Mouse (Mus musculus): ENCODE data around the gene Slfn2.
"Not testable (repeated sequence)": the region's sequence is repeated elsewhere in the genome, so short reads cannot be mapped to it uniquely, and the experiment has no call there.

Gene Slfn2

DNA sequence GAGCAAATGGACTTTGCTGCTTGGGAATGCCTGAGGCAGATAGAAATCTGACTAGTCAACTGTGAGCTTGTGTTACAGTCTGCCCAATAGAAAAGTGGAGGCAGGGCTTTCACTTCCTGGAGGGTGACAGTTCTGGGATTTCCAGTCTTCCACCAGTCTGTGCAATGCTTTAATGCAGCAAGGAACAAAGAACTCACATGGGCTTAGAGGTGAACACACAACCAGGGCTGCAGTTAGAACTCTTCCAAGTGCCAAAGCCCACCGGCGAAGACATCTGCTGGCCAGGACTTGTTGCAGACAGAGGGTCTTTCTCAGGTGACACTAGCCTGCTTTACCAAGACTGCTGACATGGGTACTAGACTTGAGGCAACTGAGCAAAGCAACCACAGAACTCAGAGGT, at the start of gene Slfn2:
Slfn2 (plus strand) TSS at position 167 of the 400 bp plus-strand sequence.
- in situ Hi-C loops (cut with MboI, MseI), result loop anchor here (5.0 kb wide), 2 partner anchors 38 to 52 kb away; partner anchors contain the start of gene Slfn1

- in situ Hi-C loops (cut with MboI, MseI), result no loop called here
These were observed 48.8 kb upstream of the Slfn2 start for GRCm38 (mm10) chr11:83016093-83016492.

GRCm38 (mm10) chr11:83019561-83020519, 45.1 kb upstream of the Slfn2 start:
- in situ Hi-C loops (cut with MboI, MseI), result not testable (repeated sequence)

DNA sequence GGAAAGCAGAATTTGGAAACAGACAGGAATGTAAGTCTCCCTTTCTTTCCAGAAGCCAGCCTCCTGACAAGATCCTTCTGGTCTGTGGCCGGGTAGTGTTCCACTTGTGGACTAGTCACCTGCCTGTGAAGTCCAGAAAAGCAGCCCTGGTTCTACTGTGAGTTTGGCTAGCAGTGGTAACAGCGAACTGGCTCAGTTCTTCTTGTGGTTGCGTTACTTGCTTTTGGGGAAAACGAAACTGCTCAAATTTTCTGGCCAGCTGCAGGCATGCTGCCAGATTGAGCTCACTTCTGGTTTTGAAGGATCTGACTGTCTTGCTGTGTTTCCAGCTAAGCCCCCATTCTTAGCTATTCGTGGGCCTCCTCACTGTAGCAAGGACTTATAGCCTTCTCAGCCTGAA, 44.3 kb upstream of the Slfn2 start, which contains the start of gene Slfn8:
Slfn8 (minus strand) TSS at position 190 of the 400 bp plus-strand sequence.
- in situ Hi-C loops (cut with MboI, MseI), result no loop called here

DNA sequence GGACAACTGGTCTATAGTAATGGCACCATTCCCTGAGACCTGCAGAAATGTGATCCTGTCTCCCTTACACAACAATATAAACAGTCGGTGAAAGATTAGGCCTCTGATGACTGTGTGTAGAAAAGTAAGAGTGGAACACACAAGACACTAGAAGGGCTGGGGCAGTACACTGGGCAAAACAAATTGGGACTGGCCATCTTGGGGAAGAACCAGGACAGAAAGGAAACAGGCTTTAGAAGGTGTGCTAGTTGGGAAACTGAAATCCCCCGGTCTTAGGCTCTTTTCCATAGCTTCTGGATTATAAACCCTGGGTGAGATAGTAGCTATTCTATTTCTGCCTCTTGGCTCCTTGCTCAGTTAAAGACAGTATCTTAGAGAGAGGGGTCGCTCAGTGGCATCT, 26.2 kb upstream of the Slfn2 start:
- in situ Hi-C loops (cut with MboI, MseI), result not testable (repeated sequence)

DNA sequence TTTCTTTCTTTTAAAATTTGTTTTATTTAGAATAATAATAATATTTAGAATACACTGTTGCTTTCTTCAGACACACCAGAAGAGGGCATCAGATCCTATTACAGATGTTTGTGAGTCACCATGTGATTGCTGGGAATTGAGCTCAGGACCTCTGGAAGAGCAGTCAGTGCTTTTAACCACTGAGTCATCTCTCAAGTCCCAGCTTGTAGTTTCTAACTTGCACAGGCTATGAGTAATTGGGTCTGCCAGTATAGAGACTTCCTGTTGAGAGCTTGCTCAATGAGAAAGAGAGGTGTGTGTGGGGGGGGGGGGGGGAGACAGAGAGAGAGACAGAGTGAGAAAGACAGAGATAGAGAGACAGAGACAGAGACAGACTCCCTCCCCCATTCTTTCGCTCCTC, 25.8 kb upstream of the Slfn2 start:
- in situ Hi-C loops (cut with MboI, MseI), result no loop called here

GRCm38 (mm10) chr11:83039796-83040195, 25.1 kb upstream of the Slfn2 start:
- in situ Hi-C loops (cut with MboI, MseI), result no loop called here

DNA sequence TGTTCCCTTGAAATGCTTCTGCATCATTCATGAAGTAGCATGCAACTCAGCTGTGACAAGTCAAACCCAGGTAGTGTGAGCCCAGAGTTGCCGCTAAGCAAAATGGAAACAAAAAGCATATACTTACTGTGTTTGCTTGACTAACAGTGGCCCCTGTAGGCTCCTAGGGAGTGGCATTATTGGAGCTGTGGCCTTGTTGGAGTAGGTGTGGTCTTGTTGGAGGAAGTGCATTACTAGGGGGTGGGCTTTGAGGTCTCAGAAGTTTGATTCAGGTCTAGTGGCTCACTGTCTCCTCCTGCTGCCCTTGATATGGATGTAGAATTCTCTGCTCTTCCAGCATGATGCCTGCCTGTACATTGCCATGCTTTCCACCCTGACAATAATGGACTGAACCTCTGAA, 24.6 kb upstream of the Slfn2 start:
- in situ Hi-C loops (cut with MboI, MseI), result no loop called here

- in situ Hi-C loops (cut with MboI, MseI), result no loop called here
These were observed 23.9 kb upstream of the Slfn2 start for GRCm38 (mm10) chr11:83041000-83041399.

GRCm38 (mm10) chr11:83043891-83044290, 21.0 kb upstream of the Slfn2 start:
- in situ Hi-C loops (cut with MboI, MseI), result no loop called here

DNA sequence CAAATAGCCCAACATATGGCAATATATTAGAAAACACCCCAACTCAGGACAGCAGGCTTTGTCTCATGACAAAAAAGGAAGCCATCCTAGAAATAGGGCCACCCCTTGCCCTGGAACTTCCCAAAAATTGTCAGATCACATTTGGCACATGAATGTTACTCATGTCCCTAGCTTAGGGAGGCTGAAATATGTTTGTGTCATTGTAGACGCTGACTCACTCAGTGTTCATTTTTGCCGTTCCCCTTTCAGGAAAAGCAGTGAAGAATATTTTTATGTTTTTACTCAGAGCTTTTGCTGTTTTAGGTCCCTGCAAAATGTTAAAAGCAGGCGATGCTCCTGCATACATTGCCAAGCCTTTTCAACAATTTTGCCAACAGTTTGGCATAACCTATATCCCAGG, 19.3 kb upstream of the Slfn2 start:
- in situ Hi-C loops (cut with MboI, MseI), result no loop called here

- in situ Hi-C loops (cut with MboI, MseI), result no loop called here
These were observed 7.0 kb upstream of the Slfn2 start for GRCm38 (mm10) chr11:83057863-83058262.

GRCm38 (mm10) chr11:83060412-83061020, 4.4 kb upstream of the Slfn2 start:
- in situ Hi-C loops (cut with MboI, MseI), result no loop called here

DNA sequence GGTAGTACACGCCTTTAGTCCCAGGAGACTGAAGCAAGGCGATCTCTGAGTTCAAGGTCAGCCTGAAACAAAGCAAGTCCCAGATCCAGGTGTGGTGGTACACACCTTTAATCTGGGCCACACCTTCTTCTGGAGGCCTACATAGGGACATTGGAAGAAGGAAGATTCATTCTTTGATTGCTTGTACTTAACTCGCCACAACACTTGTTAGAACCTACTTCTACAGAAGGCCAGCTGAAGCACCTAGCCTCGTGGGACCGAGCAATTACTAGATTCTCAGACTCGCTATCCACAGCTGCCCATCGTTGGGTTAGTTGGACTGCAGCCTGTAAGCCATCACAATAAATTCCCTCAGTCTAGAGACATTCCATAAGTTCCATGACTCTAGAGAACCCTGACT, 3.1 kb upstream of the Slfn2 start:
- in situ Hi-C loops (cut with MboI, MseI), result no loop called here

DNA sequence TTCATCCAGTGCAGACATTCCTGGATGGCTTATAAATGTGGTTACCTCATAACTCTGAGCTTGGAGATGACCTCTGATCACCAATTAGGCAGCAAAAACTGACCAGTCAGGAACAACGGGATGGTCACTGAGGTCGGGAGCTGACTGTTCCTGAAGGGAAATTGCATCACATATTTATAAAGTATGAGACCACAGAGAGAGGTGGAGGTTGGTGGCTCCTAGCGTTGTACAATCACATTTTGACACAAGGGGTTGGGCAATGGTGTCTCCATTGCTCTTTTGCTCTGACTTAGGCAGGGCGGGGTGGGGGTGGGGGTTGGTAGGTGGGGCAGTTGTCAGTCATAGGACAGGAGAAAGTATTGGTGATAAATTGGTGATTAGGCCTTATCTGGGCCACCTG, 1.8 kb upstream of the Slfn2 start:
- in situ Hi-C loops (cut with MboI, MseI), result no loop called here

DNA sequence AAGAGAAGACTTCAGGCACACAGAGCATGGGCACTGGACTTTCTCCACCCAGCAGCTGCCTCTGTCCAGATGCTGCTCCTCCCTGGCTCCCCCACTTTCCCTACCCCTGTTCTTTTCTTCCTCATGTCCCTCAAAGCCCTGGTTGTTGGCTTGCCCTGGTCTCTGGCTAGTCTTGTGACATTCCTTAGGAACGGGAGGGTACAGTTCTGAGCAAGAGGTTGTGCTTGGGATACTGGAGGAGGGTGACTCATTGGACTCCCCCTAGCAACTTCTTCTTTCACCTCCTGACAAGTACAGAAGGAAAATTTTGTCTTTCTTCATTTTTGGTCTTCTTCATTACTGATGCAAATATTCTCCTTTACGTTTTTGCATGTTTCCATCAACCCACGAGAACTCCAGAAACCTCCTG, 967 bp upstream of the Slfn2 start:
- in situ Hi-C loops (cut with MboI, MseI), result no loop called here

- in situ Hi-C loops (cut with MboI, MseI), result loop anchor here (5.0 kb wide), 2 partner anchors 38 to 52 kb away; partner anchors contain the start of gene Slfn1
These were observed 781 bp downstream of the Slfn2 start for GRCm38 (mm10) chr11:83065441-83066344.

DNA sequence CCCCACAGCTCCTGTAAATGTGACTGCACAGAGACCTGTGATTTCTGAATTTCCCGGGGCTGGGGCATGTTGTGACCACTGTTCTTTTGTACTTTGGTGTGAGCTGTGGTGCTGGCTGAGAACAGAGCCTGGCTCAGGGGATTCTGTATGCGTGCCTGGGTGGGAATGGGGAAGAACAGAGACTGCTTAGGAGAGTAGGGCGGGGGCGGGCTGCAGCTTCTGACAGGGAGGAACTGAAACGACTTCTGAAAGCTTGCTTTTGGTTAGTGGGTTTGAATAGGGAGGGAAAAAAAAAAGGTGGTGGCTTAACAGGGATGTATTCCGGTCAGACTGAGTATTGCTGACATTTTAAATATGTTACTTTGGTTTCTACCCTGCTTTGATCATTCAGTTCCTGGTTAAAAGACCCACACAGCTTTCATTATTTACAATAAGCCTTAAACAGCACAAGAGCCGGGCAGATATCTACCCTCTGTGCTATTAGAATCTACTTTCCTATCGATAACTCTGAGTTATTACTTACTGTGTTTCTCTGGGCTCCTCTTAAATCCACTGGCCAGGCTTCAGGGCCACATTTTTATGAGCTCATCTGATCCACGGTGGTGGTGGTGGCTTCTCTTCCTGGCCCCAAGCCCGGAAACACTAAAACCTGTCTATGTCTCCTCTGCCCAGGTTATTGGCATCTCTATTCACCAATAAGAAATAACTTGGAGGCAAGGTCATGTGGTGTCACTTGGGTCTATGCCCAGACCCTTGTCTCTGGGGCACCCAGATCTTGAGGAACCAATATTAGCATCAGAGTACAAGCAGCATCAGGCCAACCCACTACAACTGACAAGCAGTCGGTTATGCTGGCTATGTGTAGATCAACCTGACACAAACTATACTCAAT, 2.0 kb downstream of the Slfn2 start:
- in situ Hi-C loops (cut with MboI, MseI), result loop anchor here (5.0 kb wide), 2 partner anchors 40 to 50 kb away; partner anchors contain the start of gene Slfn1

DNA sequence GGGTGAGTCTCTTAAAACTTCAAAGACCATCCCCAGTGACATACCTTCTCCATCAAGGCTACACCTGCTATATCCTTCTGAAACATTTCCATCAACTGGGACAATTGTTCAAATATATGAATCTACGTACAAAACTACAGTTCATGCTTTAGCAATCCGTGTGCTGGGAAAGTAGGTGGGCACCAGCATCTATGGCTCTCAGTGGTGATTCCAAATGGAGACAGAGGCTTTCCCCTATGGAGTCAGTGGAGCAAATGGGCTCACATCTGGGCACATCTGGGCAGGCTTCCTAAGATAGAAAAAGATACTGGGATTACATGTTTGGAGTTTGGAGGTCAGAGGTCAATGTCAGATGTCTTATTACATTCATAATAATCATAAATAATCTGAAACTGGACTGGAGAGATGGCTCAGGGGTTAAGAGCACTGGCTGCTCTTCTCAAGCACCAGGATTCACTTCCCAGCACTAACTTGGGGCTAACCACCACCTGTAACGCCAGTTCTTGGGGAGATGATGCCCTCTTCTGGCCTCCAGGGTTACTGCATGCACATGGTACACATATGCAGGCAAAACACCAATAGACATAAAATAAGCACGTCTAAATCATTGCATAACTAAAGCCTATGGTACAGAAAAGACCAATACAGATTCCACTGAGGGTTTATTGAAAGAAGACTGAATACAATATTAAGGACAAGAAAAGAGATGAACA, 3.2 kb downstream of the Slfn2 start:
- in situ Hi-C loops (cut with MboI, MseI), result loop anchor here (5.0 kb wide), 2 partner anchors 41 to 49 kb away; partner anchors contain the start of gene Slfn1
